Mouse (Mus musculus) left cerebral cortex, adult 2 months (tissue): ENCODE data around the gene Baz1a. TPM values are rescaled to one million over a fixed set of nuclear protein-coding genes. Genes with fewer than 3 reads are reported as not detected.
A peak's percentile ranks its signal among the peaks of the same experiment; 100 is the strongest.

ENCODE experiments used
- DNase-seq, 2 experiments: peaks; one replicate each; pipeline ENCODE4 v3.0.0; 2021 to 2022; ENCODE audit warnings: low spot score in 2 of 2, mixed read lengths in 1 of 2; ENCODE audit errors: extremely low spot score in 1 of 2
- H3K27ac ChIP-seq: fragments of 200-600 bp; 2 replicates; pipeline ENCODE4 v1.8.1; 2022
- H3K4me3 ChIP-seq: fragments of 200-600 bp; 2 replicates; pipeline ENCODE4 v1.8.1; 2022
- CTCF ChIP-seq: fragments of 200-600 bp; IDR thresholded peaks from 2 replicates; pipeline ENCODE4 v1.8.1; 2022; ENCODE audit warnings: antibody characterized with exemption, mild to moderate bottlenecking, moderate library complexity
- intact Hi-C: fragments of 180-260 bp; cut with DNase I; formaldehyde crosslinking; loops from one replicate; pipeline ENCODE4 v1.15.1; 2025
- total RNA-seq, 2 experiments: library from RNA; stranded (reverse); gene quantifications; 2 replicates each; pipeline ENCODE4 v1.2.3; 2021

Gene Baz1a
- total RNA-seq, 2 experiments from 2014 or later = 5.1 to 7.0 TPM

DNA sequence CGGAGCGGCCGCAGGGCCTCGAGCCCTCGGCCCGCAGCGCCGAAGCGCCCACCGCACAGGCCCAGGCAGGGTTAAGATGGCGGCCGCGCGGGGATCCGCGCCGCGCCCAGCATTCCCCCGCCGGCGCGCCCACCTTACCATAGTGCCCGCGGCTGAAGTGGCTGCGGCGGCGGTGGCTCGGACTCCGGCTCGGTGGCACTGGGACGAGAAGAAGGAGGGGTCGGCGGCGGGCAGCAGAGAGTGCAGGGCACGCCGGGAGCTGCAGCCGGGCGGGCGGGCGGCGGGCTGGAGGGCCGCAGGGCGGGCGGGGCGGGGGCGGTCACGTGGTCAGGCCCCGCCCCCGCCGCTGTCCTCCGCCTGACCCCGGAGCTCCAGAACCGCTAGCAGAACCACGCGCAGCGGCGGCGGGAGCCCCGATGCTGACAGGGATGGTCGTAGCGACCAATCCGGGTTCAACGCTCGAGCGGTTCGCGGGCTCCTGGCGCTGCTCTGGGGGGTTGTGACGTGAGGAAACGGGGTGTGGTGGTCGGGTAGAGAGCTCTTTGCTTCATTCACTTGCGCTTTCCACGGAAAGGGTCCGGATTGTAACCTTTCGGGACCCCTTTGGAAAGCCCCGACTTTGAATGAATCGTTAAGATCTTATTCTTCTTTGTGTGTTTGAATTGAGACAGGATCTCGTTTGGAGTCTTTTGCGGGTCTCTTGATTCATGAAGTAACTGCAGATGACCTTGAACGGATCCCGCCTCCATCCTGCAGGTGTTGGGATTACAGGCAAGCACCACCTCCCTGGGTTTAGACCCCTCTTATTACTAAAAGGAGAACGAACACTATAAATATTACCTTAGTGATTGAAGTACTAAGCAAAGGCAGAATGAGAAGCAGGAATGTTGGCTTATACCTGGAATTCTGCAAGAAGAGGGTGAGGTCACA is 151.3 kb downstream of the Baz1a start, which contains the start of gene Cfl2:
Gene Cfl2 (minus strand): TSS at position 272 of the 930 bp plus-strand sequence.
- Histone ChIP-seq H3K27ac (peak within 1 kb of the TSS; percentile 97), H3K4me3 (peak within 1 kb of the TSS; percentile 92)
- intact Hi-C loops = loop anchor here (1.0 to 2.0 kb wide), 2 partner anchors 28 to 122 kb away; no protein-coding TSS in a partner anchor
- DNase-seq = peak; percentile 79 to 84
- peak; percentile 21 for TF ChIP-seq CTCF

DNA sequence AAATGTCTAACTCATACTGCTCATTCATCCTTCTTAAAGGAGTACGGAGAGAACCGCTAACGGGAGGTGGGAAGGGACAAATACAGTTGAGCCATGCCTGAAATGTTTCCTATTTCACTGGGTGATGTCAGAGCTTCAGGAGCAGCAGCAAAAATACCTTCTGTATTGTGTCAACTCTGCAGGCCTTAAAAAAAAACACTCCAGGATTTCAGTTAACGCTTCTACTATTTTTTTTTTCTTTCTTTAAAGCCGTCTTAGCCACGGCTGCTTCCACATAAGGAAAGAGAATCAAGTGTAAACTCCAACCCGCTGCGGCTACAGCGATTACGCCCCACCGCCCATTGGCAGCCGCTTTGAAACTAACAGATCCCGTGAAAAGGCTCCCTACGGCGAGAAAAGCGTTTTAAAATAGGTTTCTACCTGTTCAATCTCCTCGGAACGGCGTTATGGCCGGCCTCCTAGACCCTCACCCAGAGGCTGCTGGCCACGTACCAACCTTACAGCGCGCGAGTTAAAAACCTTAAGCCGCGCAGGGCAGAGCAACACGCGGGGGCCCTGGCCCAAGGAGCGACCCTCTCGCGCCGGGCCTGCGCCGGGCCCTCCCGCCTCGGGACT is 152.1 kb downstream of the Baz1a start:
- Histone ChIP-seq H3K4me3 (peak overlapping the region; percentile 92), H3K27ac (peak overlapping the region; percentile 97)
- TF ChIP-seq CTCF = no peak
- intact Hi-C loops = loop anchor here (1.0 to 2.0 kb wide), 2 partner anchors 27 to 123 kb away; no protein-coding TSS in a partner anchor
- peak in 1 of 2 experiments; percentile 33 for DNase-seq

DNA sequence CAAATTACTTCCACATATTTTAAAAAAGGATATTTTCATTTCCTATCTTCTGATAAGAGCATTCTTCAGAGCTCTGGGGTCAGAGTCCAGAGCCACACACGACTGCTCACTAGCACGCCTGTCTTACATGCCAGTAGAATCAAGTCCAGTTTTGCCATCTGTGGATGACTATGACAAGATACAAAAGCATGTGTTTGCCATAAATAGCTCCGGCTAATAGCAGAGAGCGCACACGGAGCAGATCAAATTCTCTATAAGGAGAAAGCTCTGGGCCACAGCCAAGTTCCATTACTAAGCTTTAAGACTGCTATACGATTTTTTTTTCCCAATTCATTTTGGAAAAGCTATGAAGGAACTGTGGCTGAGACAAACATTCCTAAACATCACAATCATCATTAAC is 154.6 kb downstream of the Baz1a start:
- intact Hi-C loops = no loop called here

DNA sequence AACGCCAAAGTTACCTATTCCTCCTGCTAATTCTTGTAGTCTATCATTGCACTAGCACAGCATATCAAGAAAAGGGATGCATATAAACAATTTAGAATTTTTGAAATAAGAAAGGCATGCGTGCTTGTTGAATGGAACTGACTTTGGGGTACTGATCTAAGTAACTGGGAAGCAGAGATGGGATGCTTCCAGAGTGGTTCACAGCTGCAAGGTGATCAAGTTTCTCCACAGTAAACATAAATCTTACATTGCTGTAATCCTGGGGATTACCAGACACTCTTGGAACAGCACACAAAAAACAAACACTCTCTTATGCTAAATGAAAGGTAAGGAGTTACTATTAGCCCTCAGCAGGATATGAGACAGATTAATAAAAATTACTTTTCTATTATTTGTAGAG is 163.6 kb downstream of the Baz1a start:
- H3K27ac ChIP-seq = no peak overlapping the region
- no peak for TF ChIP-seq CTCF
- H3K4me3 ChIP-seq = no peak overlapping the region
- intact Hi-C loops = no loop called here
- no peak for DNase-seq

More for the DNA sequence above, 154.6 kb downstream of the Baz1a start:
- Histone ChIP-seq H3K27ac (no peak overlapping the region), H3K4me3 (peak overlapping the region; percentile 16; the same call in 1 of the 2 replicates)
- no peak for DNase-seq
- no peak for TF ChIP-seq CTCF

DNA sequence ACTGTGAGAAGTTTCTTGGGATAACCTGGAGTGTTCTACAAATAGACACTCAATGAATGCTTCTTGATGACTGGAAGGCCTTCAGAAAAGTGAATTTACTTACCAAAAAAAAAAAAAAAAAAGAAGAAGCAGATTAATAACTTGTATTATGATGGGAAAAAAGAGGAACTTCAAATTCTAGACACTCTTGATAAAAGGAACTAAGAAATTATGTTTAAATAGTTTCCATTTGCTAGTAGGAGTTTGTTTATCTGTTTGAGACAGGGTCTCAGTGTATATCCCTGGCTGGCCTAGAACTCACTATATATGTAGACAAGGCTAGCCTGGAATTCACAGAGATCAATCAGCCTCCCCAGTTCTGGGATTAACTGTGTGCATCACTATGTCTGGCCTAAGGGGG is 169.7 kb downstream of the Baz1a start:
- Histone ChIP-seq H3K27ac (no peak overlapping the region), H3K4me3 (no peak overlapping the region)
- no peak for DNase-seq
- intact Hi-C loops = no loop called here
- no peak for TF ChIP-seq CTCF

Other genes starting within 250 kb of the Baz1a start
- 10 to 100 TPM; 39.5 to 43.1 TPM for gene Snx6, start 218.6 kb downstream of the Baz1a start, total RNA-seq
- gene Cfl2, start 151.5 kb downstream of the Baz1a start, total RNA-seq = 100 to 1,000 TPM; 102 to 115 TPM
- gene Gm20403, start 27.8 kb downstream of the Baz1a start, total RNA-seq = not detected
- 10 to 100 TPM; 10.2 to 12.5 TPM for gene 2700097O09Rik, start 65.8 kb upstream of the Baz1a start, total RNA-seq
- 10 to 100 TPM; 78.8 to 99.0 TPM for gene Srp54a, start 65.9 kb upstream of the Baz1a start, total RNA-seq
- 10 to 100 TPM; 15.8 to 18.9 TPM for gene Fam177a, start 110.1 kb upstream of the Baz1a start, total RNA-seq
- 10 to 100 TPM; 49.4 to 60.9 TPM for gene Srp54b, start 140.8 kb upstream of the Baz1a start, total RNA-seq
- not detected for gene 1700047I17Rik2, start 185.2 kb upstream of the Baz1a start, total RNA-seq
- 10 to 100 TPM; 31.4 to 36.8 TPM for gene Srp54c, start 215.8 kb upstream of the Baz1a start, total RNA-seq